Mouse (Mus musculus): Measurements from ENCODE around the gene Gm10309. TPM values are rescaled to one million over a fixed set of nuclear protein-coding genes. Genes with fewer than 3 reads are reported as not detected.

The Gm10309 gene
- not detected for polyA plus RNA-seq (2014; fragmentation: Illumina TruSeq; extraction: RNeasy Lipid Tissue Mini Kit (QIAGEN cat#74804); ENCODE audit: low read depth, low replicate concordance)

GRCm38 (mm10) chr17:86505183-86505631 lies at the start of gene Gm10309:
Gene Gm10309 (minus strand): TSS chr17:86505232.

Other genes with a start within 250 kb of the Gm10309 start
- gene Epas1, start 248.5 kb upstream of the Gm10309 start, polyA plus RNA-seq (2014; fragmentation: Illumina TruSeq; extraction: RNeasy Lipid Tissue Mini Kit (QIAGEN cat#74804); ENCODE audit: low read depth, low replicate concordance): 37.3 TPM